Mouse (Mus musculus) liver, adult 2 months (tissue): ENCODE results near the gene Hoxc5. TPM values are rescaled to one million over a fixed set of nuclear protein-coding genes. Genes with fewer than 3 reads are reported as not detected.

ENCODE experiments used
- DNase-seq: peaks from one replicate; pipeline ENCODE4 v3.0.0-alpha.2; 2011; ENCODE audit warnings: low read depth, low spot score; ENCODE audit errors: extremely low read depth
- H3K27ac ChIP-seq: fragments of 200-500 bp; replicated peaks from 2 replicates; pipeline ENCODE4 v1.5.1; 2012; ENCODE audit warnings: low read depth, mild to moderate bottlenecking, control low read depth, inconsistent platforms, low read length; ENCODE audit not compliant: insufficient read depth
- H3K27me3 ChIP-seq: fragments of 200-500 bp; 2 replicates; pipeline ENCODE4 v1.6.1; 2012; ENCODE audit warnings: mild to moderate bottlenecking, moderate library complexity, low read length, inconsistent platforms; ENCODE audit not compliant: control insufficient read depth, insufficient read depth
- H3K36me3 ChIP-seq: fragments of 200-500 bp; 2 replicates; pipeline ENCODE4 v1.6.1; 2012; ENCODE audit warnings: low read length, inconsistent platforms; ENCODE audit not compliant: control insufficient read depth, insufficient read depth
- H3K4me1 ChIP-seq: fragments of 200-500 bp; 2 replicates; pipeline ENCODE4 v1.6.1; 2011; ENCODE audit warnings: low read length; ENCODE audit not compliant: control insufficient read depth, insufficient read depth
- H3K4me3 ChIP-seq: fragments of 200-500 bp; 2 replicates; pipeline ENCODE4 v1.5.1; 2011; ENCODE audit warnings: low read depth, mild to moderate bottlenecking, control low read depth, low read length, moderate library complexity; ENCODE audit not compliant: insufficient read depth
- H3K79me2 ChIP-seq: fragments of 200-500 bp; 2 replicates; pipeline ENCODE4 v1.6.1; 2012; ENCODE audit warnings: inconsistent platforms, mild to moderate bottlenecking, low read length, moderate library complexity; ENCODE audit not compliant: control insufficient read depth, insufficient read depth
- H3K9ac ChIP-seq: fragments of 200-500 bp; 2 replicates; pipeline ENCODE4 v1.6.1; 2012; ENCODE audit warnings: low read depth, mild to moderate bottlenecking, control low read depth, inconsistent platforms, low read length
- CTCF ChIP-seq: fragments of 200-500 bp; IDR thresholded peaks from 2 replicates; pipeline ENCODE4 v1.5.1; 2011; ENCODE audit warnings: low read depth, low read length, control low read depth
- POLR2A ChIP-seq: fragments of 200-500 bp; IDR thresholded peaks from 2 replicates; pipeline ENCODE4 v1.6.1; 2011; ENCODE audit warnings: low read length, control low read depth; ENCODE audit not compliant: insufficient read depth; ENCODE audit errors: extremely low read depth
- WGBS: fragments of 180-500 bp; shearing (Covaris S2); methylation state at CpG from one replicate; pipeline ENCODE4 v1.1.7; 2018; 5-methylcytosine and 5-hydroxymethylcytosine counted together
- polyA plus RNA-seq: library from polyadenylated mRNA; depleted of rRNA; stranded (reverse); fragments of >200 nt; gene quantifications from 2 replicates; pipeline ENCODE4 v1.2.3, GENCODE M21; 2012
- total RNA-seq: library from RNA; depleted of rRNA; stranded (reverse); fragments of >200 nt; gene quantifications from 2 replicates; pipeline ENCODE4 v1.2.3, GENCODE M21; 2014

Gene Hoxc5
- total and polyA plus RNA-seq, 2 experiments = under 0.01 TPM; not detected in 1

- Histone ChIP-seq H3K79me2 (no peaks in the 10 kb centered on the region), H3K4me1 (no peaks in the 10 kb centered on the region), H3K36me3 (no peaks in the 10 kb centered on the region), H3K4me3 (no peak overlapping the region), H3K27ac (no peak overlapping the region), H3K9ac (no peak overlapping the region), H3K27me3 (peaks cover 32% of the 10 kb centered on the region; the same call in 1 of the 2 replicates)
- no peak for DNase-seq
- 4% methylated on average over 14 of the region's 14 CpGs for WGBS
- no peak for TF ChIP-seq POLR2A
- no peak for TF ChIP-seq CTCF
Observed at GRCm38 (mm10) chr15:103035548-103035881, 68.3 kb downstream of the Hoxc5 start.

DNA sequence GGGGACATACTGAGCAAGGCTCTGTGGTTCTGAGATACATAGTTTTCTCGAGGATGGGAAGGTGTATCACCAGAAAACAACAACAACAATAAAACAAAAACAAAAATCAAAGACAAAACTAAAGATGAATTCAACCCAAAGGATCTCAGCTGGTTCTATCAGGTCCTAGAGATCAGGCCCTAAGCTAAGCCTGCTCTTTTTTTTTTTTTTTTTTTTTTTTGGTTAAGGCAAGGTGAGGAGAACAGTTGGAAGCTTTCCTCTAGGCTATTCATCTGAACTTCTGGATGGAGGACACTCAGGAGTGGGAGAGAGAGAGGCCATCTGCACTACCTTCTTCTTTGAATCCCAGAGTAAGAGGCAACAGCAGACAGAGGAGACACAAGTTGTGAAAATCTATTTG is 70.3 kb downstream of the Hoxc5 start:
- Histone ChIP-seq H3K36me3 (no peaks in the 10 kb centered on the region), H3K27ac (no peak overlapping the region), H3K27me3 (peaks cover 34% of the 10 kb centered on the region; the same call in 1 of the 2 replicates), H3K9ac (no peak overlapping the region), H3K4me3 (no peak overlapping the region), H3K79me2 (no peaks in the 10 kb centered on the region), H3K4me1 (no peaks in the 10 kb centered on the region)
- WGBS = 44% methylated on average over 1 of the region's 1 CpGs
- DNase-seq = no peak
- TF ChIP-seq CTCF (no peak), POLR2A (no peak)

- no peaks in the 10 kb centered on the region for H3K36me3 ChIP-seq
- TF ChIP-seq CTCF = no peak
- TF ChIP-seq POLR2A = no peak
- no peaks in the 10 kb centered on the region for H3K79me2 ChIP-seq
- H3K27me3 ChIP-seq = peaks cover 28% of the 10 kb centered on the region; the same call in 1 of the 2 replicates
- H3K4me3 ChIP-seq = no peak overlapping the region
- no peak overlapping the region for H3K9ac ChIP-seq
- DNase-seq = no peak
- no peaks in the 10 kb centered on the region for H3K4me1 ChIP-seq
- WGBS = 39% methylated on average over 10 of the region's 10 CpGs
- H3K27ac ChIP-seq = no peak overlapping the region
Observed at GRCm38 (mm10) chr15:103038701-103039480, 71.6 kb downstream of the Hoxc5 start.

- no peaks in the 10 kb centered on the region for H3K4me1 ChIP-seq
- WGBS = 25% methylated on average over 3 of the region's 3 CpGs
- no peak for DNase-seq
- no peaks in the 10 kb centered on the region for H3K36me3 ChIP-seq
- TF ChIP-seq CTCF = no peak
- TF ChIP-seq POLR2A = no peak
- no peaks in the 10 kb centered on the region for H3K79me2 ChIP-seq
- no peak overlapping the region for H3K4me3 ChIP-seq
- H3K27me3 ChIP-seq = peaks cover 23% of the 10 kb centered on the region; the same call in 1 of the 2 replicates
- H3K9ac ChIP-seq = no peak overlapping the region
- no peak overlapping the region for H3K27ac ChIP-seq
Observed at GRCm38 (mm10) chr15:103039609-103040008, 72.4 kb downstream of the Hoxc5 start.

GRCm38 (mm10) chr15:103040601-103041000 is 73.4 kb downstream of the Hoxc5 start:
- no peak overlapping the region for H3K9ac ChIP-seq
- no peak overlapping the region for H3K27ac ChIP-seq
- no peaks in the 10 kb centered on the region for H3K36me3 ChIP-seq
- H3K4me1 ChIP-seq = no peaks in the 10 kb centered on the region
- peaks cover 14% of the 10 kb centered on the region; the same call in 1 of the 2 replicates for H3K27me3 ChIP-seq
- H3K4me3 ChIP-seq = no peak overlapping the region
- no peaks in the 10 kb centered on the region for H3K79me2 ChIP-seq
- no peak for TF ChIP-seq POLR2A
- no peak for TF ChIP-seq CTCF
- 20% methylated on average over 12 of the region's 12 CpGs for WGBS
- DNase-seq = no peak

- H3K9ac ChIP-seq = no peak overlapping the region
- WGBS = 14% methylated on average over 5 of the region's 5 CpGs
- no peak for DNase-seq
- no peaks in the 10 kb centered on the region for H3K36me3 ChIP-seq
- TF ChIP-seq POLR2A = no peak
- no peak for TF ChIP-seq CTCF
- H3K4me3 ChIP-seq = no peak overlapping the region
- H3K4me1 ChIP-seq = no peaks in the 10 kb centered on the region
- peaks cover 11% of the 10 kb centered on the region; the same call in 1 of the 2 replicates for H3K27me3 ChIP-seq
- H3K27ac ChIP-seq = no peak overlapping the region
- H3K79me2 ChIP-seq = no peaks in the 10 kb centered on the region
Observed at GRCm38 (mm10) chr15:103041613-103042012, 74.4 kb downstream of the Hoxc5 start.
